Mouse (Mus musculus) embryo, embryonic 11.5 days (tissue): Measurements from ENCODE around the gene Ccdc40.
"Not testable (repeated sequence)": the region's sequence is repeated elsewhere in the genome, so short reads cannot be mapped to it uniquely, and the experiment has no call there.

Experiments
- DNase-seq: peaks from one replicate; pipeline ENCODE4 v3.0.0-alpha.2; 2012; ENCODE audit warnings: low read depth, low spot score

The Ccdc40 gene

GRCm38 (mm10) chr11:119235596-119235995, 7.2 kb downstream of the Ccdc40 start:
- DNase-seq: peak; percentile 49

GRCm38 (mm10) chr11:119236354-119236753, 8.0 kb downstream of the Ccdc40 start:
- DNase-seq: no peak

GRCm38 (mm10) chr11:119237007-119237406, 8.6 kb downstream of the Ccdc40 start:
- no peak for DNase-seq

- DNase-seq: no peak
Observed at GRCm38 (mm10) chr11:119237568-119238304, 9.4 kb downstream of the Ccdc40 start.

- no peak for DNase-seq
Observed at GRCm38 (mm10) chr11:119238305-119238721, 9.9 kb downstream of the Ccdc40 start.

GRCm38 (mm10) chr11:119239480-119239879, 11.1 kb downstream of the Ccdc40 start:
- no peak for DNase-seq

GRCm38 (mm10) chr11:119245543-119245942, 17.2 kb downstream of the Ccdc40 start:
- not testable (repeated sequence) for DNase-seq

GRCm38 (mm10) chr11:119249011-119249410, 20.6 kb downstream of the Ccdc40 start:
- DNase-seq: peak; percentile 77

- DNase-seq: no peak
Observed at GRCm38 (mm10) chr11:119250998-119251397, 22.6 kb downstream of the Ccdc40 start.

GRCm38 (mm10) chr11:119252854-119253541, 24.6 kb downstream of the Ccdc40 start:
- no peak for DNase-seq

- not testable (repeated sequence) for DNase-seq
Observed at GRCm38 (mm10) chr11:119256557-119256956, 28.2 kb downstream of the Ccdc40 start.

- no peak for DNase-seq
Observed at GRCm38 (mm10) chr11:119258216-119258571, 29.8 kb downstream of the Ccdc40 start.

- no peak for DNase-seq
Observed at GRCm38 (mm10) chr11:119258572-119259322, 30.4 kb downstream of the Ccdc40 start.

GRCm38 (mm10) chr11:119259977-119260376, 31.6 kb downstream of the Ccdc40 start:
- DNase-seq: no peak

GRCm38 (mm10) chr11:119264413-119264812, 36.0 kb downstream of the Ccdc40 start:
- no peak for DNase-seq

- no peak for DNase-seq
Observed at GRCm38 (mm10) chr11:119265811-119266210, 37.4 kb downstream of the Ccdc40 start.

- no peak for DNase-seq
Observed at GRCm38 (mm10) chr11:119267241-119267674, 38.9 kb downstream of the Ccdc40 start.

GRCm38 (mm10) chr11:119267768-119268556, 39.6 kb downstream of the Ccdc40 start, which contains the start of gene Gaa:
Gaa (plus strand) TSS chr11:119267887.
- peak; percentile 90 for DNase-seq

GRCm38 (mm10) chr11:119268557-119269195, 40.3 kb downstream of the Ccdc40 start:
- DNase-seq: no peak

- DNase-seq: not testable (repeated sequence)
Observed at GRCm38 (mm10) chr11:119272492-119272891, 44.1 kb downstream of the Ccdc40 start.
